Mouse (Mus musculus) kidney, postnatal 0 days (tissue): ENCODE measurements at regions not wholly inside any gene's neighbourhood (a gene's known extent, or its start where the extent isn't known, plus 50 kb on each side); places are given as distances from the start of the nearest gene placed in this dataset.

ENCODE experiments used
- ATAC-seq: fragments of 200-750 bp; cut with Nextera tagmentation; replicated peaks from 2 replicates; pipeline ENCODE4 v1.8.0; 2017; ENCODE audit warnings: low read depth, moderate number of reproducible peaks, moderate TSS enrichment, moderate library complexity; ENCODE audit not compliant: low FRiP score
- DNase-seq: peaks from one replicate; pipeline ENCODE4 v3.0.0-alpha.2; 2016; ENCODE audit warnings: low spot score
- H3K27ac ChIP-seq: fragments of 300-500 bp; sonication (generic); 2 replicates; pipeline ENCODE4 v1.5.1; 2014; ENCODE audit warnings: mild to moderate bottlenecking
- H3K27me3 ChIP-seq: fragments of 300-500 bp; sonication (generic); 2 replicates; pipeline ENCODE4 v1.6.1; 2014; ENCODE audit warnings: low read length, mixed read lengths; ENCODE audit not compliant: insufficient read depth
- H3K36me3 ChIP-seq: fragments of 300-500 bp; sonication (generic); 2 replicates; pipeline ENCODE4 v1.6.1; 2014; ENCODE audit warnings: low read length, mixed read lengths; ENCODE audit not compliant: insufficient read depth
- H3K4me1 ChIP-seq: fragments of 300-500 bp; sonication (generic); replicated peaks from 2 replicates; pipeline ENCODE4 v1.6.1; 2014; ENCODE audit warnings: antibody characterized with exemption, low read length, mixed read lengths; ENCODE audit not compliant: insufficient read depth
- H3K4me2 ChIP-seq: fragments of 300-500 bp; sonication (generic); 2 replicates; pipeline ENCODE4 v1.6.1; 2014; ENCODE audit warnings: mild to moderate bottlenecking, low read length, moderate library complexity, mixed read lengths
- H3K4me3 ChIP-seq: fragments of 300-500 bp; sonication (generic); replicated peaks from 2 replicates; pipeline ENCODE4 v1.5.1; 2014; ENCODE audit warnings: low read depth, low read length
- H3K9ac ChIP-seq: fragments of 300-500 bp; sonication (generic); 2 replicates; pipeline ENCODE4 v1.6.1; 2014; ENCODE audit warnings: low read depth, low read length
- H3K9me3 ChIP-seq: fragments of 300-500 bp; sonication (generic); replicated peaks from 2 replicates; pipeline ENCODE4 v1.6.1; 2016; ENCODE audit warnings: low read length, inconsistent platforms, mixed read lengths
- CTCF ChIP-seq: IDR thresholded peaks from 2 replicates; pipeline ENCODE4 v1.5.1; 2016; ENCODE audit warnings: antibody characterized with exemption, low read depth, mild to moderate bottlenecking, moderate library complexity
- WGBS: fragments of 180-500 bp; shearing (Covaris S2); extraction: QIAGEN DNeasy Blood & Tissue Kit; methylation state at CpG from one replicate; pipeline ENCODE4 v1.1.7; 2014; 5-methylcytosine and 5-hydroxymethylcytosine counted together

GRCm38 (mm10) chr4:80306528-80306927 lies 527.4 kb upstream of the Tyrp1 start:
- H3K27ac ChIP-seq, result no peak overlapping the region
- TF ChIP-seq CTCF, result no peak
- 26% methylated on average over 1 of the region's 1 CpGs for WGBS
- DNase-seq, result no peak
- no peaks in the 10 kb centered on the region for H3K9me3 ChIP-seq
- no peaks in the 10 kb centered on the region for H3K27me3 ChIP-seq
- no peaks in the 10 kb centered on the region for H3K4me1 ChIP-seq
- no peak overlapping the region for H3K9ac ChIP-seq
- H3K4me2 ChIP-seq, result no peak overlapping the region
- no peak overlapping the region for H3K4me3 ChIP-seq
- H3K36me3 ChIP-seq, result no peaks in the 10 kb centered on the region
- ATAC-seq, result no peak

- Histone ChIP-seq H3K4me2 (no peak overlapping the region), H3K27me3 (no peaks in the 10 kb centered on the region), H3K4me1 (no peaks in the 10 kb centered on the region), H3K27ac (no peak overlapping the region), H3K36me3 (no peaks in the 10 kb centered on the region), H3K9me3 (no peaks in the 10 kb centered on the region), H3K4me3 (no peak overlapping the region), H3K9ac (no peak overlapping the region)
- DNase-seq (no peak), ATAC-seq (no peak)
- TF ChIP-seq CTCF, result no peak
- 68% methylated on average over 3 of the region's 3 CpGs for WGBS
Observed at GRCm38 (mm10) chr4:80310620-80311019, 523.3 kb upstream of the Tyrp1 start.

GRCm38 (mm10) chr4:80311091-80311490 lies 522.8 kb upstream of the Tyrp1 start:
- H3K9me3 ChIP-seq, result no peaks in the 10 kb centered on the region
- DNase-seq (peak; percentile 2), ATAC-seq (no peak)
- no peak overlapping the region for H3K4me2 ChIP-seq
- no peaks in the 10 kb centered on the region for H3K27me3 ChIP-seq
- no peak overlapping the region for H3K27ac ChIP-seq
- no peak overlapping the region for H3K4me3 ChIP-seq
- H3K4me1 ChIP-seq, result no peaks in the 10 kb centered on the region
- H3K36me3 ChIP-seq, result no peaks in the 10 kb centered on the region
- no peak for TF ChIP-seq CTCF
- WGBS, result 80% methylated on average over 4 of the region's 4 CpGs
- no peak overlapping the region for H3K9ac ChIP-seq
